Mouse (Mus musculus) thymus, adult 2 months (tissue): ENCODE data around the gene Ntmt1. TPM values are rescaled to one million over a fixed set of nuclear protein-coding genes. Genes with fewer than 3 reads are reported as not detected.
A peak's percentile ranks its signal among the peaks of the same experiment; 100 is the strongest.

Source experiments
- DNase-seq: peaks from one replicate; pipeline ENCODE4 v3.0.0; 2021
- H3K27ac ChIP-seq: fragments of 200-500 bp; 2 replicates; pipeline ENCODE4 v1.5.1; 2012; ENCODE audit warnings: low read length, control low read depth; ENCODE audit not compliant: control insufficient read depth, insufficient read depth
- H3K27me3 ChIP-seq: fragments of 200-500 bp; 2 replicates; pipeline ENCODE4 v1.6.1; 2012; ENCODE audit warnings: mild to moderate bottlenecking, low read length, moderate library complexity, mixed read lengths; ENCODE audit not compliant: control insufficient read depth, insufficient read depth
- H3K36me3 ChIP-seq: fragments of 200-500 bp; 2 replicates; pipeline ENCODE4 v1.6.1; 2012; ENCODE audit warnings: mild to moderate bottlenecking, low read length, moderate library complexity; ENCODE audit not compliant: control insufficient read depth, insufficient read depth
- H3K4me1 ChIP-seq: fragments of 200-500 bp; replicated peaks from 2 replicates; pipeline ENCODE4 v1.6.1; 2012; ENCODE audit warnings: low read length; ENCODE audit not compliant: control insufficient read depth, insufficient read depth
- H3K4me3 ChIP-seq: fragments of 200-500 bp; 2 replicates; pipeline ENCODE4 v1.5.1; 2012; ENCODE audit warnings: mild to moderate bottlenecking, low read length, control low read depth, moderate library complexity; ENCODE audit not compliant: control insufficient read depth, insufficient read depth
- CTCF ChIP-seq: fragments of 200-500 bp; IDR thresholded peaks from 2 replicates; pipeline ENCODE4 v1.5.1; 2012; ENCODE audit warnings: mild to moderate bottlenecking, control low read depth, low read length, moderate library complexity, borderline replicate concordance; ENCODE audit not compliant: control insufficient read depth, poor library complexity, insufficient read depth; ENCODE audit errors: extremely low read depth
- POLR2A ChIP-seq: fragments of 200-500 bp; IDR thresholded peaks from 2 replicates; pipeline ENCODE4 v1.6.1; 2012; ENCODE audit warnings: mild to moderate bottlenecking, low read length, control low read depth, moderate library complexity; ENCODE audit not compliant: control insufficient read depth, poor library complexity, insufficient read depth; ENCODE audit errors: extremely low read depth
- WGBS: fragments of 180-500 bp; shearing (Covaris S2); methylation state at CpG from one replicate; pipeline ENCODE4 v1.1.7; 2018; 5-methylcytosine and 5-hydroxymethylcytosine counted together
- polyA plus RNA-seq: library from polyadenylated mRNA; depleted of rRNA; stranded (reverse); fragments of >200 nt; gene quantifications from 2 replicates; pipeline ENCODE4 v1.2.3, GENCODE M21; 2012

Gene Ntmt1
- polyA plus RNA-seq, 1 experiment = 33.9 TPM

- peak; percentile 95 for DNase-seq
- 5% methylated on average over 48 of the region's 48 CpGs for WGBS
- Histone ChIP-seq H3K27me3 (no peaks in the 10 kb centered on the region), H3K4me3 (peak overlapping the region; percentile 33), H3K4me1 (peaks cover 12% of the 10 kb centered on the region), H3K36me3 (no peaks in the 10 kb centered on the region), H3K27ac (no peak overlapping the region)
- TF ChIP-seq CTCF = peak; percentile 97
- TF ChIP-seq POLR2A = 0 out of 2 replicates have a peak, but pooled peaks have one; percentile 35
Observed at GRCm38 (mm10) chr2:30794179-30795108, 13.2 kb upstream of the Ntmt1 start.

- peaks cover 12% of the 10 kb centered on the region for H3K4me1 ChIP-seq
- WGBS = 85% methylated on average over 7 of the region's 7 CpGs
- no peak overlapping the region for H3K4me3 ChIP-seq
- H3K27ac ChIP-seq = no peak overlapping the region
- DNase-seq = no peak
- no peaks in the 10 kb centered on the region for H3K27me3 ChIP-seq
- TF ChIP-seq CTCF = no peak
- no peak for TF ChIP-seq POLR2A
- no peaks in the 10 kb centered on the region for H3K36me3 ChIP-seq
Observed at GRCm38 (mm10) chr2:30795271-30795888, 12.2 kb upstream of the Ntmt1 start.

- no peaks in the 10 kb centered on the region for H3K36me3 ChIP-seq
- WGBS = 79% methylated on average over 5 of the region's 5 CpGs
- peak; percentile 7 for DNase-seq
Observed at GRCm38 (mm10) chr2:30795889-30796275, 11.7 kb upstream of the Ntmt1 start.

GRCm38 (mm10) chr2:30796382-30796781 is 11.2 kb upstream of the Ntmt1 start:
- no peak for TF ChIP-seq CTCF
- TF ChIP-seq POLR2A = 0 out of 2 replicates have a peak, but pooled peaks have one; percentile 23
- Histone ChIP-seq H3K4me1 (peaks cover 20% of the 10 kb centered on the region), H3K27ac (no peak overlapping the region), H3K36me3 (no peaks in the 10 kb centered on the region), H3K4me3 (peak overlapping the region; percentile 39), H3K27me3 (no peaks in the 10 kb centered on the region; the same call in 1 of the 2 replicates)
- peak; percentile 82 for DNase-seq
- WGBS = 2% methylated on average over 11 of the region's 11 CpGs

More at GRCm38 (mm10) chr2:30795889-30796275, 11.7 kb upstream of the Ntmt1 start:
- H3K27me3 ChIP-seq = no peaks in the 10 kb centered on the region
- H3K4me1 ChIP-seq = peaks cover 15% of the 10 kb centered on the region
- no peak overlapping the region for H3K4me3 ChIP-seq
- no peak overlapping the region for H3K27ac ChIP-seq
- TF ChIP-seq CTCF (no peak), POLR2A (no peak)

DNA sequence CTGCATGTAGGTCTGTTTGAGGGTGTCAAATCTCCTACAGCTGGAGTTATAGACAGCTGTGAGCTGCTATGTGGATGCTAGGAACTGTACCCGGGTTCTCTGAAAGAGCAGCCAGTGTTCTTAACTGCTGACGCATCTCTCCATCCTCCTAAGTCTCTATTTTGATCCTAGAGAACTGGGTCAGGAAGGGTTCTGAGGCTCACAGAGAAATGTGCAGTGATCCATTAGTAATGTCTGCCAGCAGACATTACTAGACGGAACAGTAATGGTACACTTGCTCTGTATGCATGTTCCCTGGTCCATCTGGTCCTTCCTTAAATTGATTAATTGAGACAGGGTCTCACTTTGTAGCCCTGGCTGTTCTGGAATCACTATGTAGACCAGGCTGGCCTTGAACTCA is 8.2 kb upstream of the Ntmt1 start:
- Histone ChIP-seq H3K27me3 (no peaks in the 10 kb centered on the region; the same call in 1 of the 2 replicates), H3K4me1 (peaks cover 26% of the 10 kb centered on the region), H3K27ac (no peak overlapping the region), H3K4me3 (no peak overlapping the region), H3K36me3 (no peaks in the 10 kb centered on the region)
- DNase-seq = no peak
- 93% methylated on average over 3 of the region's 3 CpGs for WGBS
- TF ChIP-seq CTCF = no peak
- no peak for TF ChIP-seq POLR2A

DNA sequence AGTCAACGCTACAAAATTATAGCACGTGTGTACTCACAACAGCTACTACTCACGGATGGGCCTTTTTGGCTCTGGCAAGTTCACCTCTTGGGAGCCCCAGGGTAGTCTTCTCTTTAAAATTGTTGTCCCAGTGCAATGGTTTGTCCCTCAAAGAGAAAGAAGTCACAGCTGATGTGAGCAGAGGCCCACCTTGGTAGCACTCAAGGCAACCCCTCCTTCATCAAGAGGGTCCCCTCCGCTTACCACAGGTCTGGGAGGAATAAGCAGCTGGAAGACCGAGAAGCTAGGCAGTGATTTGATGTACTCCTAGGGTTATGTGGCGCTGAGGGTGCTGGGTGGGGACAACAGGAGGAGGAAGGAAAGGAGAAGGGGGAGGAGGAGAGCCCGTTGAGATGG is 7.0 kb upstream of the Ntmt1 start:
- Histone ChIP-seq H3K4me3 (0 out of 2 replicates have a peak overlapping the region, but pooled peaks have one; percentile 40), H3K27ac (no peak overlapping the region), H3K36me3 (no peaks in the 10 kb centered on the region), H3K4me1 (peaks cover 26% of the 10 kb centered on the region), H3K27me3 (no peaks in the 10 kb centered on the region; the same call in 1 of the 2 replicates)
- no peak for DNase-seq
- WGBS = 53% methylated on average over 7 of the region's 7 CpGs
- TF ChIP-seq POLR2A = no peak
- TF ChIP-seq CTCF = no peak
